Comparison of ENCODE assay signal across 16 mouse cellular contexts in genomic region chr10:4002711-4003110, GRCm38 (mm10). TPM values are rescaled to one million over a fixed set of nuclear protein-coding genes. Genes with fewer than 3 reads are reported as not detected.
A peak's percentile ranks its signal among the peaks of the same experiment; 100 is the strongest.
DNase-seq lines count a peak whose midpoint lies in the region; ATAC-seq lines count a peak whose summit lies in the region.
"Had no signal": no experiment of that assay in that cellular context is flagged by ENCODE, and none has a peak within 500 bp of the region (broad histone marks: within the 10 kb centered on the region; RNA-seq: fewer than 3 reads in every experiment).

No protein-coding gene starts in this region.

- H3K4me3 ChIP-seq in embryonic facial prominence, embryonic 13.5 days: no peak overlapping the region
- no peak overlapping the region for H3K4me3 ChIP-seq in embryonic facial prominence, embryonic 10.5 days
- H3K4me3 ChIP-seq in liver, embryonic 12.5 days: no peak overlapping the region
- H3K4me3 ChIP-seq: embryonic facial prominence, embryonic 15.5 days had no signal

- H3K4me1 ChIP-seq in embryonic facial prominence, embryonic 13.5 days: peaks cover 13% of the 10 kb centered on the region
- no peaks in the 10 kb centered on the region for H3K4me1 ChIP-seq in embryonic facial prominence, embryonic 10.5 days
- 0 out of 2 replicates have a peak, but pooled peaks cover 4% of the 10 kb centered on the region for H3K4me1 ChIP-seq in liver, embryonic 12.5 days

- 0 out of 2 replicates have a peak, but pooled peaks cover 4% of the 10 kb centered on the region for H3K36me3 ChIP-seq in embryonic facial prominence, embryonic 13.5 days
- H3K36me3 ChIP-seq in embryonic facial prominence, embryonic 10.5 days (replicated peaks): peaks cover 33% of the 10 kb centered on the region
- H3K36me3 ChIP-seq in liver, embryonic 12.5 days: peaks cover 88% of the 10 kb centered on the region
- H3K36me3 ChIP-seq: embryonic facial prominence, embryonic 15.5 days had no signal

- H3K9me3 ChIP-seq in embryonic facial prominence, embryonic 13.5 days: no peaks in the 10 kb centered on the region
- H3K9me3 ChIP-seq in embryonic facial prominence, embryonic 10.5 days: no peaks in the 10 kb centered on the region
- H3K9me3 ChIP-seq in liver, embryonic 12.5 days (replicated peaks): no peaks in the 10 kb centered on the region
- H3K9me3 ChIP-seq: embryonic facial prominence, embryonic 15.5 days had no signal

- no peak overlapping the region for H3K27ac ChIP-seq in embryonic facial prominence, embryonic 13.5 days
- no peak overlapping the region for H3K27ac ChIP-seq in embryonic facial prominence, embryonic 10.5 days (replicated peaks)
- no peak overlapping the region for H3K27ac ChIP-seq in liver, embryonic 12.5 days
- H3K27ac ChIP-seq: embryonic facial prominence, embryonic 15.5 days; macrophage had no signal

- 0 out of 2 replicates have a peak, but pooled peaks have one; percentile 40 for ATAC-seq in embryonic facial prominence, embryonic 13.5 days (ENCODE audit: insufficient number of reproducible peaks, insufficient read depth, low FRiP score, low TSS enrichment, low read depth)
- ATAC-seq in liver, embryonic 12.5 days: peak; percentile 60
- ATAC-seq: intestine, embryonic 16.5 days; Patski had no signal

- no peak overlapping the region for H3K4me2 ChIP-seq in embryonic facial prominence, embryonic 13.5 days
- no peak overlapping the region for H3K4me2 ChIP-seq in liver, embryonic 12.5 days
- H3K4me2 ChIP-seq: embryonic facial prominence, embryonic 15.5 days had no signal

- H3K27me3 ChIP-seq in embryonic facial prominence, embryonic 13.5 days: no peaks in the 10 kb centered on the region
- H3K27me3 ChIP-seq in embryonic facial prominence, embryonic 10.5 days (replicated peaks; ENCODE audit: low read depth, poor library complexity, severe bottlenecking): no peaks in the 10 kb centered on the region
- H3K27me3 ChIP-seq in liver, embryonic 12.5 days (replicated peaks): no peaks in the 10 kb centered on the region
- H3K27me3 ChIP-seq: embryonic facial prominence, embryonic 15.5 days; Patski had no signal

- 84% methylated on average over 5 of the region's 5 CpGs for WGBS in embryonic facial prominence, embryonic 13.5 days
- 89% methylated on average over 5 of the region's 5 CpGs for WGBS in embryonic facial prominence, embryonic 10.5 days
- WGBS in liver, embryonic 12.5 days (ENCODE audit: insufficient replicate concordance): 80% methylated on average over 5 of the region's 5 CpGs

- DNase-seq in embryonic facial prominence, embryonic 10.5 days (ENCODE audit: low spot score): no peak
- DNase-seq in layer of hippocampus, adult 9-11 months: peak; percentile 27
- DNase-seq in layer of hippocampus, postnatal 14 days (ENCODE audit: low spot score in 2 of 2): no peak
- DNase-seq in R1 (ENCODE audit: low read depth, low spot score): peak; percentile 36
- no peak for DNase-seq in cerebellum, adult 8-10 months
- DNase-seq in cerebellum, postnatal 10 days: no peak
- DNase-seq: cerebellum, adult 11 months; kidney, postnatal 14 days; lung, adult 2 months; thymus, postnatal 4 days had no signal

- H3K9ac ChIP-seq in embryonic facial prominence, embryonic 13.5 days: no peak overlapping the region
- H3K9ac ChIP-seq in liver, embryonic 12.5 days: no peak overlapping the region
- H3K9ac ChIP-seq: embryonic facial prominence, embryonic 15.5 days had no signal

RNA-seq across cellular contexts. Expression of gene Mthfd1l, which starts 29.8 kb away (rescaled TPM):
- polyA plus RNA-seq in embryonic facial prominence, embryonic 13.5 days (2015; fragmentation: Nextera tagmentation; extraction: Ambion mirVana): 10.4 and 11.0 TPM in 2 replicates
- polyA plus RNA-seq in embryonic facial prominence, embryonic 10.5 days (2016; fragmentation: Nextera tagmentation; extraction: Ambion mirVana): 20.4 and 24.5 TPM in 2 replicates
- 10 to 100 TPM; 11.8 to 12.1 TPM for total RNA-seq in layer of hippocampus, postnatal 14 days (2021)
- polyA plus RNA-seq in liver, embryonic 12.5 days (2016; fragmentation: Nextera tagmentation; extraction: Ambion mirVana): 36.5 TPM in 2 replicates

Comparison
In these comparisons a context has a peak if more than half of its experiments do, and no peak if none do; other contexts are left out.
1. DNase-seq: peak in layer of hippocampus, adult 9-11 months (single experiment) and R1 (single experiment); none in embryonic facial prominence, embryonic 10.5 days (single experiment), layer of hippocampus, postnatal 14 days (0 of 2), cerebellum, adult 8-10 months (single experiment) and cerebellum, postnatal 10 days (0 of 2).